Mouse (Mus musculus) heart, postnatal 25 days (tissue): ENCODE data around the gene Als2cr12. TPM values are rescaled to one million over a fixed set of nuclear protein-coding genes. Genes with fewer than 3 reads are reported as not detected.
"Not testable (repeated sequence)": the region's sequence is repeated elsewhere in the genome, so short reads cannot be mapped to it uniquely, and the experiment has no call there.

Source experiments
- DNase-seq: peaks from one replicate; pipeline ENCODE4 v3.0.0; 2022; ENCODE audit warnings: low spot score
- intact Hi-C: fragments of 180-260 bp; cut with DNase I; formaldehyde crosslinking; loops from one replicate; pipeline ENCODE4 v1.15.1; 2025
- total RNA-seq, 2 experiments: library from RNA; stranded (reverse); gene quantifications; 2 replicates each; pipeline ENCODE4 v1.2.3; 2021

Gene Als2cr12
- total RNA-seq, 2 experiments from 2014 or later = not detected

DNA sequence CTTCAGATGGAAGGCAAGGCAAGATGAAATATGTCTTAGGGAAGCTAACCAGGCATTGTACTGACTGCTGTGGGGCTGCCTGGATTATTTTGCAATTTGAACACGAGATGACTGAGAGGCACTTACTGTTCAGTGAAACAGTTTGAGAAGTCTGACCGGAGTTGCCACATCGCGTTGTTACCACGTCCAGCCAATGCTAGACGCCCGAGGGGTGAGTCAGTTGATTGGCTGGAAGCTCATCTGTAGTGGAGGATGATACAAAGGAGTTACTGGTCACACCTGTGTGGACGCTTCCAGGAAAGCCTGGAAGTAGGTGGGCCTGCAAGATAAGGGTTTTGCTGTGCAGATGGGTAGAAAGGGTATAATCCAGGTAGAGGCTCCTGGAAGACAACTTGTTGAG is 24.3 kb upstream of the Als2cr12 start:
- DNase-seq = no peak
- intact Hi-C loops = no loop called here

DNA sequence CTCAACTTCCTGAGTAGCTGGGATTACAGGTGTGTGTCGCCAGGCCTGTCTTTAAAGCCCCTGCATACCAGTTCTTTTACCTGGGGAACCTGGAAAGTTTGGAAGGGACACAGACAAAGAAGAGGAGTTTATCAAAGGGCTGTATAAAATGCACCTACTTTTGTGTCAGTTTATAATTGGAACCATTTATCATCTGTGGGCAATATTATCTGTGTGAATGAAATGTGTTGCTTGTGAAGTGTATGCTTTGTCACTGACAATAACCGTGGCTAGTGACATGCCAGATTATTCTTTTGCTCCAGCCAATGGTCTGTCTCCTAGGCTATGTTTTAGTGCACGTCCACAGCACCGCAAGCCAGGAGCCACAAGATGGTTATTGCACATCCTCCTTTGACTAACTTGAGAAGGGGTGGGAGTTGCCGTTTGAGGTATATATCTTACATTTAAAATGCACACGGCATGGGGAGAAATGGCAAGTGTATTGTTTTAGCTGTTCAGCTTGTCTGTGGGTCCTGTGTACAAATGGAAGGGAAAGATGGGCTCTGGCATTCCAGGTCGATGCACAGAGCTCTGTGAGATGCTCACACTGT is 23.7 kb upstream of the Als2cr12 start:
- no peak for DNase-seq
- intact Hi-C loops = no loop called here

DNA sequence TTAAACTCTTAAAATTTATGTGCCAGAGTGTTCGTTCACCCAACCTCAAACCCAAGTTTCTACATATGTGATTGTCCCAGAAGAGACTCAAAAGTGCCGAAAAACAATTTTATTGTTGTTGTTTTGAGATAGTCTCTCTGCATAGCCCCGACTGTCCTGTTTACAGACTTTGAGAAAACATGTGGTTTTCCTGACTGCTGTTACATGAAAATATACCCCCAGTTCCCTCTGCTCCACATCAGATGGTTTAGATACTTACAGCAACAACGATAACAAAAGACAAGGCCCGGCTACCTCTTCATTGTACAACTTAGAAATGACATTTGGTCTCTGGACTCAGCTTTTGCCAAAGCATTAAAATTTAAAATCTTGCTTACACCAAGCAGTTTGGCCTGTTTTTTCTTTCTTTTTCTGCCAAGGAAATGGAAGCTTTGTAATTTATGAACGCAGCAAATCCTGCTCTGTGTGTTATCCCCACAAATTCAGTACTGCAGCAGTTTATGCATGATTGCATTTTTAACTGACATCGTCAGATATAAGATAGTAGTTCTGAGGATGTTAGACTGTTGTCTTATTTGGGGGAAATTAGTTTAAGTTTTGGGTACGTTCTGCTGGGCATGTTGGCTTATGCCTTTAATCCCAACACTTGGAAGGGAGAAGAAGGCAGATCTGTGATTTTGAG is 21.9 kb upstream of the Als2cr12 start:
- intact Hi-C loops = no loop called here

DNA sequence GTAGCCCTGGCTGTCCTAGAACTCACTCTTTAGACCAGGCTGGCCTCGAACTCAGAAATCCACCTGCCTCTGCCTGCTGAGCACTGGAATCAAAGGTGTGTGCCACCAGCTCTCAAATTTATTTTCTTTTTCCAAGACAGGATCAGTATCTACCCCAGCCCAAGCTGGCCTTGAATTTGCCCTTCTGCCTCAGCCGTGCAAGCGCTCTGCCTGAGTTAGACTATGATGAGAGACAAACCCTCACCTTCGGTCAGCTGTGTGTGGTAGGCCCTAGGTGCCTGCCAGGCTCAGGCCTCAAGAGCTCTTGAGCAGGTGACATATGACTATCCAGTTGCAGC is 21.1 kb upstream of the Als2cr12 start:
- intact Hi-C loops = no loop called here
- no peak for DNase-seq

More for the DNA sequence above, 21.9 kb upstream of the Als2cr12 start:
- DNase-seq = no peak

DNA sequence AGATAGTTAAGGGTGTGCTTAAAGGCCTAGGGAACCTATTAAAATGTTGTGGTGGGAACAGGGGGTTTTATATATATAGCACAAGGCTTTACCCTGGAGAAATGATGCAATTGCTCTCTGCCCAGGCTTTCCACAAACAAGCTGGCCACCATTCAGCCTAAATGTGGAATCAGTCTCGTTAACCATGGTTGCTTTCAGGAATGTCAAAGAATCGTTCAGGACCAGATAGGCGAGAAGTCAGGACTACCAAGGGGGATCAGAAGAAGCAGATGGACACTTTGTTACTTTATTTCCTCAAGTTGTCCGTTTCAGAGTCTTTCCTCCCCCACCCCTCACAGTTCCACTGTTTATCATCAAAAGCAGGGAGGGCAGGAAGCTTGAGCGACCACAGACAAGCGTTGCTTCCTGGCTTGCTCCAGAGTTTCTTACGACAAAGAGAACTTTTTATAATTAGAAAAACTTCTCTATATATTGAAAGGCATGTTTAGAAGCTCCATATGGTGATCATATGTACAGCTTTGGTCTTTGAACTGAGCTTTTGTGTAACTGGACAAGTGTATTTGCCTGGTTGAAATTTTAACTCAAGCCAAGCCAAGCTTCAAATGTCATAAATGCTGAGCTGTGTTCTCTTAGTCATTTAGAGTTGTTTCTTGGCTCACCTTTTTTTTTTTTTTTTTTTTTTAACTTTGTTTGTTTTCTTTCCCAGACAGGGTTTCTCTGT is 20.5 kb upstream of the Als2cr12 start:
- DNase-seq = no peak
- intact Hi-C loops = no loop called here

DNA sequence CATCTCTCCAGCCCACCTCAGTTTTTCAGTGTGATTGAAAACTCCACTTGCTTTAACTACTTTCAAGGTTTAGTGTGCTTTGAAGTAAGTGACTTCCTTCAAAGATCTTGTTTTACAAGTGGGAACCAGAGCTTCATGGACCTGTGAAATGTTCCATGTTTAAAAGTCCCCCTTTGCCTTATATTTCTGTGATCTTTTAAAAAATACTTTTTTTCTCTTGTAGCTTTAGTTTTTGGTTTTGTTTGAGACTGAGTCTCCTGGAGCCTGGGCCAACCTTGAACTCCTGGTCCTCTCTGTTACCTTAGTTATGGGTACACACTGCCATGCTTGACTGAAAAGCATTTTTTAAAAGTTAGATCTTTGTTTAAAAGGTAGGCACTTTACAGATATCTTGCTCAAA is 19.7 kb upstream of the Als2cr12 start:
- intact Hi-C loops = no loop called here
- no peak for DNase-seq

DNA sequence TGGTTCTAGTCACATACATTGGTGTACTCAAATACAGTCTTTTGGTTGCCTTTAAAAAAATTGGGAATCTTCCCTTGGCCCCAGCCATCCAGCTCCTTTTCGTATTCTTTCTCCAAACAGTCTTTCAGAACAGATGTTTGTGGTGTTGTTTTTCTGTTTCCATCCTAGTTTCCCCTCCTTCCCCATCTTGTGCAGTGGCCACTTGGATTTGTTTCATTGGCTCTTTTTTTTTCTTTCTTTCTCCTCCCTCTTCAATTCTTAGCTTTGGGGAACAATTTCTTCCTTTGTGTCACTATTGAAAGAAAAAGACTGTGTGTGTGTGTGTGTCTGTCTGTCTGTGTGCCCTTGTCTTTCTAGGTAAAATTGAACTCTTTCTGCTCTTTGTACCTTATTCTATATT is 18.6 kb upstream of the Als2cr12 start:
- intact Hi-C loops = no loop called here
- no peak for DNase-seq

DNA sequence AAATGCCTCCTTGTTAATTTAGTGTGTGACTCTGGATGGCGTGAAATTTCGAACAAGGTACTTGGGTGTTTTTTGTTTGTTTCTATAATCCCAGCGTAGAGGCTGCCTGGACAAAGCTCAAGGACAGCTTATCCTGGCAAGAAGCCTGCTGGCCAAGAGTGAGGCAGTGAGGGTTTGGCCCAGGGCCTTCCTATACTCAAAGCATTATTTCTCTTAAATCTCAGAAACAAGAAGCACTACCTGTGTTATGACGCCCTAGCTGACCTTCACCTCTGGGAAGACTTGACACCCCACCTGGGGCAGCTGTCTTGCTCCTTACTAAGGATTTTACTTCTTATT is 18.1 kb upstream of the Als2cr12 start:
- intact Hi-C loops = no loop called here
- DNase-seq = peak; percentile 61

DNA sequence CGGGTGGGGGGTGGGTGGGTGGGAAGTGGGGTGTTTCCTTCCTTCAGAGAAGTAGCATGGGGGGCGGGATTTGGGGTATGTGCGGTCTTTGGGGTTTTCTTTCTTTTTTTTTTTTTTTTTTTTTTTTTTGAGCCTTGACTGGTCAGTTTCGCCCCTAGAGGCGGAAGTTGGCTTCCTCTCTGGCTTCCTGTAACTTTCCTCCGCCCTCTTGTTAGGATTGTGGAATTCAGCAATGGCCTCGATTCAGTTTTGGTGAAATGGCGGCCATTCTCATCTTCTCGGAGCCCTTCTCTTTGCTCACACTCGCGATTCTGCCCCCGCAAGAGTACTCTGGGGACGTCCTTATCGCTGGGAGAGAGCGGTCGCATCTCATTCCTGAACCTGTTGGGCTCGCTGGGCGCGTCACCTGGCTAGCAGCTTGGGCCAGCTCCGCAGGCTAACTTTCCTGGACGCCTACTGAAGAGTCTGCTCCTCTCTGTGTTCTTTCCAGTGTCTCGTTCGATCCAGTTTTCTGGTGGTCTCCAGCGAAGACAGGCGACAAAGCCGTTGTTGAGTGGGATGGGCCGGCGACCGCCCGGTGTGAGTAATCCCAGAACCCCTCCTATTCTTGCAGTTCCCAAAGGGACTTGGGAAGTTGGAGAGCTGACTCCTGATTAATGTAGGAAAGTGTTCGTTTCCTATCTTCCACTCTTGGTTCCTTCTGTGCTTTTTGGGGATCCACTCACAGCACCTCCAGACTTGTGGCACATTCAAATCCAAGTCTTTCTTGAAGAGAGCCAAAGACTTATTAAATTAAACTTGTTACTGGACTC is 17.5 kb upstream of the Als2cr12 start:
- intact Hi-C loops = no loop called here

DNA sequence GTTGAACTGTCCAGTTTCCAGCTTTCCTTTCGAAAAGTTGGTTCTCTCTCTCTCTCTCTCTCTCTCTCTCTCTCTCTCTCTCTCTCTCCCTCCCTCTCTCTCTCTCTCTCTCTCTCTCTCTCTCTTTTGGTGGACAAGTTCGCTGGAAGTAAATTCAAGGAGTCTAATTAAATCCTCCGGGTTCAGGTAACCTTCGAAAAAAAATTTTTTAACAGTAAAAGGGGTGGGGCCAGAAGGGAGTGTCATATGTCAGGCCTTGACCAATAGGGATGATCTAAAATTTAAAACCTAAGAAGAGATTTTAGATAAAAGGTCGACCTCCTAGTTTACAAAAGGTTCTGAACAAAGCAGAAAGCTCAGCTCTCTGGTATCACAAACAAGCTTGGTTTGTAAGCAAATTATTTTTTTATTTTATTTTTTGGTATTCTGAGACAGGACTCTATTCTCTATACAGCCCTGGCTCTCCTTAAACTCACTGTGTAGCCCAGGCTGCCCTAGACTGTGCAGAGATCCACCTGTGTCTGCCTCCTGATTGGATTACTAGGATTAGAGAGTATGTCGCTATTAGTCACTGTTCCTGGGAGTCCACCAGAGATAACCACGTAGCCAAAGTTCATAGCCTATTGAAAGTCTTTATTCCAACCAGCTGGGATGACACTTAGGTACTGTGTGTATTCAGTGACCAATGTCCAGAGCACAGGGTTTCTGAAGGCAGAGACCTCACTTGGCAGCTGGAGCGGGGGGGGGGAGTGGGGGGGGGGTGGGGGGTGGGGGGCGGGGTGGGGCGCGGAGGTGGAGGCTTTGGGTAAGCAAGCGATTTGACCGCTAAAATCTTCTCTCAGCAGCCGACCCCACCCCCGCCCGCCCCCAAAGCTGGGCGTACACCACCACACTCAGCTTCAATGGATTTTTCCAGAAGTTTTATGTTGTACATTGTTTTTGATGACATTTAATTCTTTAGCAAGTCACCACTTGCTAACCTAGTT is 16.6 kb upstream of the Als2cr12 start:
- peak; percentile 30 for DNase-seq
- intact Hi-C loops = no loop called here

More for the DNA sequence above, 17.5 kb upstream of the Als2cr12 start:
- DNase-seq = peak; percentile 35

DNA sequence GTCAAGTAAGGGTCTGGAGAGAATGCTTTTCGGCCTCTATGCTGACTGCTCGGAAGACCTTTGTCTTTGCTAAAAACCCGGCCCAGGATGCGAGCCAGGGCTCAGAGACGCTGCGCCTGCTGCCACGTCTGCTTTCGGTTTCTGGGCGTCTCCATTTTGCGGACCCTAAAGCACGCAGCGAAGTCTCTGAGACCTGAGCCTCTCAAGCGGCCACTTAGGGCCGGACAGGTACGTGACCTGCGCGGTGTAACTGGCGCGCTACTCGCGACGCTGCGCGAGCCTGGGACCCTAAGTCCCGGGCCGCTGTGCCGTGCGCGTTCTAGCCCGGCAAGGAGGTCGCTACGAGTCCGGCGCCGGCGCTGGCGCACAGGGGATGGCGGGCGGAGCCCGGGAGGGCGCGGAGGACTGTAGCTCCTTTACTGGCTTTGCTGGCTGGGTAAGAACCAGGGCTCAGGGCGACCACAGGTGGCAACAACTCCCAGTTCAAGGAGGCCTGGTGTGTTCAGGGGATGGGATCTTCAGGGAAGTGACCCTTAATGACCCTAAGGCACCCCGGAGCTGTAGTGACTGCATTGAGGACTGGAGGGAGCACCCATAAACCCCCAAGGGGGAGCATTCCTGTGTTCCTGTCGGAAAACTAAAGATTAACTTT is 15.7 kb upstream of the Als2cr12 start, which contains the start of gene Cflar:
TSS of gene Cflar (plus strand) at position 144 of the 652 bp plus-strand sequence.
- intact Hi-C loops = loop anchor here (1.0 kb wide), 1 partner anchor 59 kb away; no protein-coding TSS in a partner anchor
- DNase-seq = peak; percentile 66

DNA sequence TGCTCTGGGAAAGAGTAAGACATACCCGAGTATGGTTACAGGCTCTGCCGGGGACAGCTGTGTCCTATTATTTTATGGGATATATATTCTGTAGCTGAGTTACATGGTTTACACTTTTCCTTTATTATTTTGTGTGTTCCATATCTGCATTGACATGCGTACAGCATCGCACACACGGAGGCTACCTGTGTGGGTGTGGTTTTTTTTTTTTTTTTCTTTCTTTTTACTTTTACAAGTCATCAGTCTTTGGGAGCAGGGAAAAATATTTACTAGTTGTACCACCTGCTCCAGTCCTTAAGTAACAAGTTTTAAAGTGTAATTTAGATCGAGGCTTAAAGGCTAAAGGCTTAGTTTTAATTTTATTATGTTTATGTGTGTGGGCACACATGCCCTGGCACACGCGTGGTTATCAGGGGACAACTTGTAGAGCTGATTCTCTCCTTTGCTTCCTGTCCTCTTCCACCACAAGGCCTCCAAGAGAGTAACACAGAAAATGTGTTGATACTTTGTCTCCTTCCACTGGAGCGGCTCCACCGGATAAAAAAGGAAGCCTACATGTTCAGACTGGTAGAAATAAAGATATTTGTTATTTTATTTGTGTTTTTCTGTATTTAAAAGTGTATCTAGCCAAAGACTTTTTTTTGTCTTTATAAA is 15.0 kb upstream of the Als2cr12 start:
- DNase-seq = no peak
- intact Hi-C loops = loop anchor here (1.0 kb wide), 1 partner anchor 59 kb away; no protein-coding TSS in a partner anchor

DNA sequence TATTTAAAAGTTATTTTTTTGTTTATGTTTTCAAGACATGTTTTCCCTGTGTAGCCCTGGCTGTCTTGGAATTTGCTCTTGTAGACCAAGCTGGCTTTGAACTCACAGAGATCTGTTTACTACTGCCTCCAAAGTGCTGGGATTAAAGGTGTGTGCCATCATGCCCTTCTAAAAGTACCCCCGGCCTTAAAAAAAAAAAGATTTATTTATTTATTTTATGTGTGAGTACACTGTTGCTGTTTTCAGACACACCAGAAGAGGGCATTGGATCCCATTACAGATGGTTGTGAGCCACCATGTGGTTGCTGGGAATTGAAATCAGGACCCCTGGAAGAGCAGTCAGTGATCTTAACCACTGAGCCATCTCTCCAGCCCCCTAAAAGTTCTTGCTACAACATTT is 14.3 kb upstream of the Als2cr12 start:
- intact Hi-C loops, DNase-seq: not testable (repeated sequence)

DNA sequence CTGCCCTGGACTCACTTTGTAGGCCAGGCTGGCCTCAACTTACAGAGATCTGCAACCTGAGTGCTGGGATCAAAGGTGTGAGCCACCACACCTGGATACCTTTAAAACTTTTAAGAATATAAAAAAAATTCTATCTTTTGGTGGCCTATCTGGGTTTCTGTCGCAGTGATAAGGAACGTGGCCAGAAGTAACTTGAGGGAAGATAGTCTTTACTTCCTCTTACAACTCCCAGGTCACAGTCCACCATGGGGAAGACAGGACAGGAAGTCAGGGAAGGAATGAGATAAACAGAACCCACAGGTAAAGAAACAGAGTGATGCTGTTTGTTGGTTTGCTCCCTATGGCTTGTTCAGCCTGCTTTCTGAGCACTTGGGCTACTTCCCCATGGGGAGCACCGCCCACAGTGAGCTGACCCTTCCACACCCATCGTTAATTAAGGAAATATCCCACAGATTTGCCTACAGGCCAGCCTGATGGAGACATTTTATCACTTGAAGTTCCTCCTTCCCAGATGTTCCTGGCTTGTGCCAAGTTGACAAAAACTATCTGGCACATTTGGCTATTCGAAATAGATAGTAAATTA is 4.9 kb upstream of the Als2cr12 start:
- intact Hi-C loops, DNase-seq: not testable (repeated sequence)

DNA sequence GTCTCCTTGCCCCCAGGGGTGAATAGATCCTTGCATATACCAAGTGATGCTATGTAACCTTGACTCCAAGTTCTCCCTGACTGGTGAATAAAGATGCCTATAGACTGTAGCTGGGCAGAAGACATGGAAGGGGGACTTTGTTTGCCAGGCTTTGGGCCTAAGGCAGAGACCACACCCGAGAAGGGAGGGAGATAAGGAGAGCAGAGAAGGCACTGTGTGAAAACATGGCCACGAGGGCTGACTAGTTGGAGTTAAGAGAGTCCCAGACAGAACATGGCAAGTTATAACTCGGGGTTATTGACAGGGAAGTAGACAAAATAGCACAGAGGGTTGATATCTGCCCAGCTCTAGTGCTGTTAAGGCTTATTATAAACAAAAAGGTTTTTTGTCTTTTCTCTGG is 4.2 kb upstream of the Als2cr12 start:
- intact Hi-C loops = no loop called here

DNA sequence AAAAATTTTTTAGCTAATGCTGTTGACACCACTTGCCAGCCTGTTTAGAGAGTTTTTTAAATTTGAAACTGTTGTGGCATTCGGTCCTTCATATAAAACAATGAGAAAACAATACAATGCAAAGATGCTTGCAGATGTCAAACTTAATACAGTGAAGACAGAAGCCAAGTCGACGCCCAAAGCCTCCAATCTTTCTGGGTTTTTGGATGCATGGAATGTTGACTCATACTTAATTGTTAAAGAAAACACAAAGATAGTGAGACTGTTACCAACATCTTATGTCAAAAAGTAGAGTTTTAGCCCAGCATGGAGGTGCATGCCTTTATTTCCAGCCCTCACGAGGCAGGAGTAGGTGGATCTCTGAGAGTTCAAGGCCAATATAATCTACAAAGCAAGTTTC is 3.0 kb upstream of the Als2cr12 start:
- intact Hi-C loops = no loop called here

More for the DNA sequence above, 4.2 kb upstream of the Als2cr12 start:
- no peak for DNase-seq

DNA sequence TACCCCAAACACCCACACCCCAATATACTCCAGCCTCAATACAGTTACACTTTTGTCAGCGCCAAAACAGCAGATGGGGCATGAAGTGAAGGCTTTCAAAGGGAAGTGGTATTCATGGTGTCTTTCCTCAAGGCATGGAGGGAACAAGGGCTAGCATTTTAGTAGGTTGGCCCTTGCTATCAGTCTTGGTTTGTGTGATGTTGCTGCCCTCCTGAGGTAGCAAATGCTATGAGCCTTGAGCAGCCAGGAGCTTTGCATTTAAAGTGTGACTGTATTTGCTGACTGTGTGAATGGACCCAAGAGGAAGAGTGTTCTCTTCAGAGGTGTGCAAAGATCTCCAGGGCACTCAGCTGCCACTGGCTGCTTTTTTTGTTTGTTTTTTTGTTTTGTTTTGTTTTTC is 1.8 kb upstream of the Als2cr12 start:
- intact Hi-C loops = loop anchor here (2.0 kb wide), 1 partner anchor 199 kb away; no protein-coding TSS in a partner anchor
- not testable (repeated sequence) for DNase-seq

More for the DNA sequence above, 3.0 kb upstream of the Als2cr12 start:
- DNase-seq = no peak

DNA sequence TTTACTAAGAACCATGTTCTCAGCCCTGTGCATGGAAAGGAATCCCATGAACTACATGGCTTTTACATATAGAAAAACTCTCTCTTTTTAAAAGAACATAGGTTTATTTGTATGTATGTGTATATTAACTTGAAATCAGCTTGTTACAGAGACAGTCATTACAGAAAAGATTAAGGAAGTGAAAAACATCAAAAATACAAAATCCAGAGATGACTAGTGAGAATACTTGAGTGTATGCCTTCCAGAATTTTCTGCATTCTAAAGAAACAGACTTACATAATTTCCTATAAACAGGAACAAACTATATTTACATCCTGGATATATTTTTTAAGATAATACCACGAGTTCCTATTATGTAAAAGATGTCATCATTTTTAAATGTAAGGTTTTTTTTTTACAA is 2.1 kb downstream of the Als2cr12 start:
- no peak for DNase-seq
- intact Hi-C loops = no loop called here
